Mouse (Mus musculus) embryonic facial prominence, embryonic 14.5 days (tissue): ENCODE results near the gene Cd79a. TPM values are rescaled to one million over a fixed set of nuclear protein-coding genes. Genes with fewer than 3 reads are reported as not detected.

Experiments
- ATAC-seq: fragments of 200-750 bp; cut with Nextera tagmentation; 2 replicates; pipeline ENCODE4 v1.8.0; 2017; ENCODE audit warnings: low read depth, moderate number of reproducible peaks, moderate TSS enrichment
- DNase-seq: peaks from one replicate; pipeline ENCODE4 v3.0.0-alpha.2; 2015; ENCODE audit warnings: low spot score
- H3K27ac ChIP-seq: fragments of 300-500 bp; sonication (generic); replicated peaks from 2 replicates; pipeline ENCODE4 v1.5.1; 2014; ENCODE audit warnings: low read depth, mild to moderate bottlenecking, low read length, moderate library complexity
- H3K27me3 ChIP-seq: fragments of 300-500 bp; sonication (generic); replicated peaks from 2 replicates; pipeline ENCODE4 v1.6.1; 2014; ENCODE audit warnings: low read length; ENCODE audit not compliant: control insufficient read depth, insufficient read depth
- H3K36me3 ChIP-seq: fragments of 300-500 bp; sonication (generic); 2 replicates; pipeline ENCODE4 v1.6.1; 2014; ENCODE audit warnings: low read length, mixed read lengths; ENCODE audit not compliant: control insufficient read depth, insufficient read depth
- H3K4me1 ChIP-seq: fragments of 300-500 bp; sonication (generic); 2 replicates; pipeline ENCODE4 v1.6.1; 2014; ENCODE audit warnings: antibody characterized with exemption, low read length; ENCODE audit not compliant: control insufficient read depth, insufficient read depth
- H3K4me2 ChIP-seq: fragments of 300-500 bp; sonication (generic); 2 replicates; pipeline ENCODE4 v1.6.1; 2014; ENCODE audit warnings: low read depth, mild to moderate bottlenecking, low read length, moderate library complexity, mixed read lengths
- H3K4me3 ChIP-seq: fragments of 300-500 bp; sonication (generic); 2 replicates; pipeline ENCODE4 v1.5.1; 2014; ENCODE audit warnings: low read depth, mild to moderate bottlenecking, low read length
- H3K9ac ChIP-seq: fragments of 300-500 bp; sonication (generic); 2 replicates; pipeline ENCODE4 v1.6.1; 2014; ENCODE audit warnings: low read depth, mild to moderate bottlenecking, low read length, moderate library complexity, mixed read lengths
- H3K9me3 ChIP-seq: fragments of 300-500 bp; sonication (generic); 2 replicates; pipeline ENCODE4 v1.6.1; 2016; ENCODE audit warnings: low read length; ENCODE audit not compliant: control insufficient read depth
- WGBS: fragments of 180-500 bp; shearing (Covaris S2); extraction: QIAGEN DNeasy Blood & Tissue Kit; methylation state at CpG from one replicate; pipeline ENCODE4 v1.1.7; 2014; 5-methylcytosine and 5-hydroxymethylcytosine counted together
- polyA plus RNA-seq: library from polyadenylated mRNA; unstranded; fragments of >200 nt; fragmentation: Nextera tagmentation; extraction: Ambion mirVana; gene quantifications from 2 replicates; pipeline ENCODE4 v1.2.1, GENCODE M21; 2014

Cd79a gene
- polyA plus RNA-seq, result 0.35 and 0.60 TPM in 2 replicates

- Histone ChIP-seq H3K4me1 (peaks cover 4% of the 10 kb centered on the region; the same call in 1 of the 2 replicates), H3K27me3 (no peaks in the 10 kb centered on the region)
- WGBS, result 47% methylated on average over 11 of the region's 12 CpGs
Observed at GRCm38 (mm10) chr7:24897224-24897623, at the start of gene Cd79a. Gene Cd79a, plus strand, starts transcription at chr7:24897381.

GRCm38 (mm10) chr7:24850162-24850561, 47.0 kb upstream of the Cd79a start:
- Histone ChIP-seq H3K9me3 (no peaks in the 10 kb centered on the region), H3K4me3 (no peak overlapping the region), H3K4me1 (0 out of 2 replicates have a peak, but pooled peaks cover 3% of the 10 kb centered on the region), H3K27ac (no peak overlapping the region), H3K9ac (no peak overlapping the region), H3K36me3 (no peaks in the 10 kb centered on the region), H3K27me3 (no peaks in the 10 kb centered on the region), H3K4me2 (no peak overlapping the region)
- DNase-seq (peak; percentile 17), ATAC-seq (no peak)
- 19% methylated on average over 5 of the region's 5 CpGs for WGBS

More at GRCm38 (mm10) chr7:24897224-24897623, at the start of gene Cd79a:
- ATAC-seq, result no peak
- H3K36me3 ChIP-seq, result no peaks in the 10 kb centered on the region
- no peaks in the 10 kb centered on the region for H3K9me3 ChIP-seq
- no peak within 1 kb of the TSS for H3K4me3 ChIP-seq
- H3K4me2 ChIP-seq, result no peak within 1 kb of the TSS
- no peak within 1 kb of the TSS for H3K27ac ChIP-seq
- DNase-seq, result no peak
- H3K9ac ChIP-seq, result no peak within 1 kb of the TSS

- H3K9ac ChIP-seq, result no peak overlapping the region
- no peaks in the 10 kb centered on the region for H3K27me3 ChIP-seq
- 35% methylated on average over 6 of the region's 6 CpGs for WGBS
- H3K9me3 ChIP-seq, result no peaks in the 10 kb centered on the region
- ATAC-seq, result no peak
- H3K4me3 ChIP-seq, result no peak overlapping the region
- H3K4me2 ChIP-seq, result no peak overlapping the region
- no peaks in the 10 kb centered on the region for H3K36me3 ChIP-seq
- H3K4me1 ChIP-seq, result 0 out of 2 replicates have a peak, but pooled peaks cover 3% of the 10 kb centered on the region
- H3K27ac ChIP-seq, result no peak overlapping the region
- peak; percentile 35 for DNase-seq
Observed at GRCm38 (mm10) chr7:24850899-24851303, 46.3 kb upstream of the Cd79a start.

GRCm38 (mm10) chr7:24851596-24852325, 45.4 kb upstream of the Cd79a start:
- no peak overlapping the region for H3K4me2 ChIP-seq
- 84% methylated on average over 5 of the region's 5 CpGs for WGBS
- no peak overlapping the region for H3K27ac ChIP-seq

GRCm38 (mm10) chr7:24852557-24853232, 44.5 kb upstream of the Cd79a start:
- H3K4me2 ChIP-seq, result no peak overlapping the region
- H3K27ac ChIP-seq, result no peak overlapping the region
- H3K9ac ChIP-seq, result no peak overlapping the region
- H3K9me3 ChIP-seq, result no peaks in the 10 kb centered on the region
- H3K36me3 ChIP-seq, result no peaks in the 10 kb centered on the region
- ATAC-seq (no peak), DNase-seq (no peak)
- H3K27me3 ChIP-seq, result no peaks in the 10 kb centered on the region
- H3K4me3 ChIP-seq, result no peak overlapping the region
- 75% methylated on average over 8 of the region's 8 CpGs for WGBS
- 0 out of 2 replicates have a peak, but pooled peaks cover 3% of the 10 kb centered on the region for H3K4me1 ChIP-seq

More at GRCm38 (mm10) chr7:24851596-24852325, 45.4 kb upstream of the Cd79a start:
- Histone ChIP-seq H3K9me3 (no peaks in the 10 kb centered on the region), H3K4me3 (no peak overlapping the region), H3K4me1 (0 out of 2 replicates have a peak, but pooled peaks cover 3% of the 10 kb centered on the region), H3K27me3 (no peaks in the 10 kb centered on the region), H3K9ac (no peak overlapping the region), H3K36me3 (no peaks in the 10 kb centered on the region)
- ATAC-seq (no peak), DNase-seq (no peak)

GRCm38 (mm10) chr7:24853233-24853563, 44.0 kb upstream of the Cd79a start:
- H3K36me3 ChIP-seq, result no peaks in the 10 kb centered on the region
- H3K9ac ChIP-seq, result no peak overlapping the region
- no peak for DNase-seq
- H3K4me1 ChIP-seq, result 0 out of 2 replicates have a peak, but pooled peaks cover 3% of the 10 kb centered on the region
- no peak for ATAC-seq
- no peaks in the 10 kb centered on the region for H3K27me3 ChIP-seq
- H3K9me3 ChIP-seq, result no peaks in the 10 kb centered on the region
- H3K4me3 ChIP-seq, result no peak overlapping the region
- no peak overlapping the region for H3K4me2 ChIP-seq
- no peak overlapping the region for H3K27ac ChIP-seq

- Histone ChIP-seq H3K4me2 (no peak overlapping the region), H3K27ac (no peak overlapping the region), H3K36me3 (no peaks in the 10 kb centered on the region), H3K9me3 (no peaks in the 10 kb centered on the region), H3K4me1 (0 out of 2 replicates have a peak, but pooled peaks cover 3% of the 10 kb centered on the region), H3K4me3 (no peak overlapping the region), H3K9ac (no peak overlapping the region), H3K27me3 (no peaks in the 10 kb centered on the region)
- 30% methylated on average over 6 of the region's 7 CpGs for WGBS
- ATAC-seq, result no peak
- no peak for DNase-seq
Observed at GRCm38 (mm10) chr7:24853695-24854094, 43.5 kb upstream of the Cd79a start.

GRCm38 (mm10) chr7:24856460-24857120, 40.6 kb upstream of the Cd79a start:
- H3K4me1 ChIP-seq, result 0 out of 2 replicates have a peak, but pooled peaks cover 3% of the 10 kb centered on the region
- WGBS, result 30% methylated on average over 6 of the region's 6 CpGs
- no peak overlapping the region for H3K4me2 ChIP-seq
- no peak for ATAC-seq
- H3K9me3 ChIP-seq, result no peaks in the 10 kb centered on the region
- H3K9ac ChIP-seq, result no peak overlapping the region
- H3K27ac ChIP-seq, result no peak overlapping the region
- no peaks in the 10 kb centered on the region for H3K36me3 ChIP-seq
- no peaks in the 10 kb centered on the region for H3K27me3 ChIP-seq
- no peak for DNase-seq
- no peak overlapping the region for H3K4me3 ChIP-seq
